Mouse (Mus musculus): Measurements from ENCODE around the gene Gm29427. TPM values are rescaled to one million over a fixed set of nuclear protein-coding genes. Genes with fewer than 3 reads are reported as not detected.

Gm29427 gene
- total RNA-seq, 2 experiments from 2014 or later, result not detected

- ATAC-seq (ENCODE audit: poor library complexity, severe bottlenecking), result no peak
These were observed 17.4 kb upstream of the Gm29427 start for GRCm38 (mm10) chr1:130732706-130733658.

- ATAC-seq (ENCODE audit: poor library complexity, severe bottlenecking), result no peak
These were observed 16.2 kb upstream of the Gm29427 start, which contains the start of gene AA986860 for GRCm38 (mm10) chr1:130731741-130732337. Gene AA986860, plus strand, starts transcription at chr1:130731976.

- no peak for ATAC-seq (ENCODE audit: poor library complexity, severe bottlenecking)
These were observed 13.6 kb upstream of the Gm29427 start, which contains the start of gene Pfkfb2 for GRCm38 (mm10) chr1:130729153-130729552. Gene Pfkfb2, minus strand, starts transcription at chr1:130729253.

- ATAC-seq (ENCODE audit: poor library complexity, severe bottlenecking), result no peak
These were observed 13.1 kb upstream of the Gm29427 start for GRCm38 (mm10) chr1:130728708-130729107.

- ATAC-seq (ENCODE audit: poor library complexity, severe bottlenecking), result no peak
These were observed 12.5 kb upstream of the Gm29427 start for GRCm38 (mm10) chr1:130728070-130728469.

GRCm38 (mm10) chr1:130726396-130726795, 10.8 kb upstream of the Gm29427 start:
- ATAC-seq (ENCODE audit: poor library complexity, severe bottlenecking), result no peak

GRCm38 (mm10) chr1:130724206-130724605, 8.6 kb upstream of the Gm29427 start:
- no peak for ATAC-seq (ENCODE audit: poor library complexity, severe bottlenecking)

- ATAC-seq (ENCODE audit: poor library complexity, severe bottlenecking), result peak; percentile 66
These were observed 1.8 kb upstream of the Gm29427 start, which contains the start of gene Yod1 for GRCm38 (mm10) chr1:130717291-130717871. Gene Yod1, plus strand, starts transcription at chr1:130717327.

GRCm38 (mm10) chr1:130716513-130717290, 1.1 kb upstream of the Gm29427 start:
- peak; percentile 26 for ATAC-seq (ENCODE audit: poor library complexity, severe bottlenecking)

GRCm38 (mm10) chr1:130716218-130716512, 566 bp upstream of the Gm29427 start:
- peak; percentile 1; the same call in 1 of the 2 replicates for ATAC-seq (ENCODE audit: poor library complexity, severe bottlenecking)

- ATAC-seq (ENCODE audit: poor library complexity, severe bottlenecking), result no peak
These were observed 1.6 kb downstream of the Gm29427 start for GRCm38 (mm10) chr1:130714046-130714445.

- no peak for ATAC-seq (ENCODE audit: poor library complexity, severe bottlenecking)
These were observed 5.1 kb downstream of the Gm29427 start for GRCm38 (mm10) chr1:130710283-130711080.

- no peak for ATAC-seq (ENCODE audit: poor library complexity, severe bottlenecking)
These were observed 12.0 kb downstream of the Gm29427 start for GRCm38 (mm10) chr1:130703613-130704012.

GRCm38 (mm10) chr1:130701976-130702375, 13.6 kb downstream of the Gm29427 start:
- ATAC-seq (ENCODE audit: poor library complexity, severe bottlenecking), result no peak

GRCm38 (mm10) chr1:130699937-130700633, 15.5 kb downstream of the Gm29427 start:
- ATAC-seq (ENCODE audit: poor library complexity, severe bottlenecking), result peak; percentile 79

- no peak for ATAC-seq (ENCODE audit: poor library complexity, severe bottlenecking)
These were observed 17.0 kb downstream of the Gm29427 start for GRCm38 (mm10) chr1:130698601-130699000.

GRCm38 (mm10) chr1:130683905-130684304, 31.7 kb downstream of the Gm29427 start:
- ATAC-seq (ENCODE audit: poor library complexity, severe bottlenecking), result no peak

GRCm38 (mm10) chr1:130681656-130682413, 33.8 kb downstream of the Gm29427 start:
- no peak for ATAC-seq (ENCODE audit: poor library complexity, severe bottlenecking)

GRCm38 (mm10) chr1:130681075-130681474, 34.5 kb downstream of the Gm29427 start:
- no peak for ATAC-seq (ENCODE audit: poor library complexity, severe bottlenecking)
